ENCODE assay signal across 19 mouse cellular contexts in genomic region chr5:84456216-84456615, GRCm38 (mm10). TPM values are rescaled to one million over a fixed set of nuclear protein-coding genes. Genes with fewer than 3 reads are reported as not detected.
"Had no signal": no experiment of that assay in that cellular context is flagged by ENCODE, and none has a peak within 500 bp of the region (broad histone marks: within the 10 kb centered on the region; RNA-seq: fewer than 3 reads in every experiment).

No protein-coding gene starts in this region.

- H3K27me3 ChIP-seq: liver, embryonic 13.5 days; midbrain, embryonic 12.5 days; midbrain, embryonic 15.5 days; neural tube, embryonic 12.5 days; neural tube, embryonic 15.5 days had no signal

- ATAC-seq: midbrain, embryonic 15.5 days had no signal

- H3K27ac ChIP-seq: liver, embryonic 13.5 days; midbrain, embryonic 12.5 days; midbrain, embryonic 15.5 days; neural tube, embryonic 12.5 days; neural tube, embryonic 15.5 days; stomach, postnatal 0 days had no signal

- H3K9ac ChIP-seq: liver, embryonic 13.5 days; midbrain, embryonic 12.5 days; midbrain, embryonic 15.5 days; neural tube, embryonic 12.5 days; neural tube, embryonic 15.5 days had no signal

- H3K4me1 ChIP-seq: liver, embryonic 13.5 days; midbrain, embryonic 12.5 days; midbrain, embryonic 15.5 days; neural tube, embryonic 12.5 days; neural tube, embryonic 15.5 days had no signal

- DNase-seq: kidney, adult 9 months; kidney, postnatal 14 days; kidney, postnatal 4 days; layer of hippocampus, adult 9-11 months; liver, embryonic 13.5 days; lung, adult 2 months; lung, postnatal 14 days; lung, postnatal 4 days; thymus, adult 2 months; thymus, postnatal 14 days; thymus, postnatal 4 days had no signal

- H3K36me3 ChIP-seq: liver, embryonic 13.5 days; midbrain, embryonic 12.5 days; midbrain, embryonic 15.5 days; neural tube, embryonic 12.5 days; neural tube, embryonic 15.5 days had no signal

- H3K4me3 ChIP-seq: liver, embryonic 13.5 days; midbrain, embryonic 12.5 days; midbrain, embryonic 15.5 days; neural tube, embryonic 12.5 days; neural tube, embryonic 15.5 days had no signal

- H3K9me3 ChIP-seq: liver, embryonic 13.5 days; midbrain, embryonic 12.5 days; midbrain, embryonic 15.5 days; neural tube, embryonic 12.5 days; neural tube, embryonic 15.5 days had no signal

- H3K4me2 ChIP-seq: liver, embryonic 13.5 days; midbrain, embryonic 12.5 days; midbrain, embryonic 15.5 days; neural tube, embryonic 12.5 days; neural tube, embryonic 15.5 days had no signal

RNA-seq across cellular contexts. Expression of gene Epha5, which starts 39.0 kb away (rescaled TPM):
- total RNA-seq: liver, adult 2 months; megakaryocyte-erythroid progenitor cell, adult 5-6 weeks had no signal
- polyA plus RNA-seq: liver, adult 2 months; liver, embryonic 16.5 days; thymus, adult 2 months had no signal
